Mouse (Mus musculus) retina, postnatal 1 day (tissue): Measurements from ENCODE around the gene Hs3st1.
"Not testable (repeated sequence)": the region's sequence is repeated elsewhere in the genome, so short reads cannot be mapped to it uniquely, and the experiment has no call there.

ENCODE experiments used
- DNase-seq: peaks from one replicate; pipeline ENCODE4 v3.0.0-alpha.2; 2012

Hs3st1 gene

GRCm38 (mm10) chr5:39755375-39755774, at the start of gene Hs3st1:
Hs3st1 (minus strand) TSS chr5:39755475.
- not testable (repeated sequence) for DNase-seq

DNA sequence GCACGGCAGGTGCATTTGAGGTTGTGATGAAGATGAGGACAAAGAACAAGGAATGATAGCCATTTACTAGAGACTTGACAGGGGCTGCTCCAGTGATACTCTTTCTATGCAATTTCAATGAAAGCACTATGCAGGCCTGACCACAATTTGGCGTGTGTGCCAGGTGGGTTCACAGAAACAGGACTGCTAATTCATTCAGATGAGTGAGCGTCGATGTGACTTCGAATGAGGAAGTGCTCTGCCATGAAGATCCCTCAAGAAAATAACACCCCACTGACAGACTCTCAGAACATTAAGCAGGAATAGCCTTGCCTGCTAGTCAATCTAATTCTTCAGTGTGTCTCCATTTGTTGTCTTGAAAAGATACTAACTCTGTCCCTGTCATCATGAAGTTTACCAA, 49.4 kb upstream of the Hs3st1 start:
- DNase-seq = no peak

DNA sequence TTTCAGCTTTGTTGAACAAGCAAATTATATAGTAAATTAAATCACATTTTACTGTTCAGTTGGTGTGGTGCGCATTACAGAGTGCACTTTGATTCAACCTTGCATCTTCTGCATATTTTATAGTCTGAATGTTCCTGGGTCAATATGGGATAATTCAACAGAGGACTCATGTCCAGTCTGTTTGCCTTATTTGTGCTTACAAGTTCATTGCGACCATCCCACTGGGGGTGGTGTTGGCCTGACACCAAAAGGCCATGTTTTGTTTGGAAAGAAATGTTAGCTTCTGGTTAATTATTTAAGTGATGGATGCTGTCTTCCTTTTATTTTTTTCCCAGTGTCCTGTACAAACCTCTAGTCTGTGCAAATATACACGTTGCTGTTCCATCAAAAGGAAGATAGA, 48.7 kb upstream of the Hs3st1 start:
- peak; percentile 22 for DNase-seq

- no peak for DNase-seq
These were observed 48.2 kb upstream of the Hs3st1 start for GRCm38 (mm10) chr5:39803457-39803856.

DNA sequence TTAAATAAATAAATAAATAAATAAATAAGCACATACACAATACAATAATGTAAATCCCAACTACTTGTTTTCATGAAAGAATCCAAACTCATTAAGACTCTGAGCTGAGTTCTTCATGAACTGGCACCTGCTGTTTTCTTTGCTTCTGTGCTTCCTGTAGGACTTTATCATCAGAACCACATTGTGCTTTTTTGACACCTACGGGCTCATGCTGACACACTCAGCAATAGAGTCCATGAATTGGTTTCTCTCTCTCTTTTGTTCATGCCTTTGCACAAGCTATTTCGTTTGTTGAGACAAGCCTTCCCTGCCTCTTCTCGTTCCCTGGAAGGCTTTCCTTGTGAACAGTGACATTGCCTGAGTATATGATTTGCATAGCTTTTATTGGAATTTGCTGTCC, 46.8 kb upstream of the Hs3st1 start:
- DNase-seq = no peak

DNA sequence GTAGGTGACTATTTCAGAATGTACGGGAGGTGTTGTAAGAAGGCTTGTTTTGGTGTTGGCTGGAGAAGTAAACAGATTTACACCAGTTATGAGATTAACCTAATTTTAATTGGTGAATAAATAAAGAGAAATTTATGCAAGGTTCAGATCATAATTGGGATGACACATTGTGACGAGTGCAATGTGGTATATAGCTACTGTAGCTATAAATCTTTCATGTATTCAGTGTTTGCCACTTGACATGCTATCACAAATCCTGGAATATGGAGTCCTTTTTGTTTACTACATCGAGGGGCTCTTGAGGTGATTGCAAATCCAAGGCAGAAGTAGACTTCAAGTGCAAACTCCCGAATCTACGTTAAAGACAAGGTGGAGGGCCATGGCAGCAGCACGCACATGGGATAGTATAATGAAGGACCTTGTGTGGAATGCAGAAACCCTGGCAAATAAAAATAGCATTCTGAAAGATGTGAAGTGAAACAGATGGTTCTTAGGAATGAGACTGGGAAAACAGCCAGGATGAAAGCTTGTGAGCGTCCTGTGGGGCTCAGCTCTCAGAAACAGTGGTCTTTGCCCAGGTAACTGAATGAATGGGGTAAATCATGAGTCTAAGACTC, 21.9 kb upstream of the Hs3st1 start:
- no peak for DNase-seq

GRCm38 (mm10) chr5:39771680-39772348, 16.5 kb upstream of the Hs3st1 start:
- no peak for DNase-seq

DNA sequence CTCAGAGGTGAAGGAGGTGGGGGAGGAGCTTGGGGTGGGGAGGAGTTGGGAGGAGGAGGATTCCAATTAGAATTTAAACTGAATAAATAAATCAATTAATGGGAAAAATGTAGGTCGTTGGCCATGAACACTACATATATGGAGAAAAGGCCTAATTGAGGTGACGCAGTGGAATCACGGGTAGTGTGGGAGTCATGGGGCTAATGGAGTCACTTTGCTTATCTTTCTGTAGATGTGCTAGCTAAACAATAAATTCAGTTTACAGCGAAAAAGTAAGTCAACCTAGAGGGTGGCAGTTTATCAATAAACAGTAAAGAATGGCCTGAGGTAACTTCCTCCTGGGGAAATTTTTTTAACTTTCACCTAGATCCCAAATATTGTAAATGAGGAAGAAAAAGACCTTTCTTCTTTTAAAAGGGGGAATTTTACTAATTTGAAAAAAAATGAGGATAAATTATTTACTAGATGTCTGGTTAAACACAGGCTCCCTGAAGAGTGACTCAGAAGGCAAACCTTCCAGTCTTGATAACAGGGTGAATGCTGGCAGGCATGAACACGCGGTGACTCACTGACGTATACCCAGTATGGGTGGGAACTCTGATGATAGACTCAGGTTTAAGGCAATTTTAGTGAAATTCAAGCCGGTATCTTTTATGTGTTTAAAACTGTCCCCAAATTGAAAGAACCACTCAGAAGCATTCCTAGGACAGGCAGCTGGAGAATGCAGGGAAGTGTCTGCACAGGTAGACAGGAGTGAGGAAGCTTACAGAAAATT, 6.6 kb upstream of the Hs3st1 start:
- peak; percentile 1 for DNase-seq

DNA sequence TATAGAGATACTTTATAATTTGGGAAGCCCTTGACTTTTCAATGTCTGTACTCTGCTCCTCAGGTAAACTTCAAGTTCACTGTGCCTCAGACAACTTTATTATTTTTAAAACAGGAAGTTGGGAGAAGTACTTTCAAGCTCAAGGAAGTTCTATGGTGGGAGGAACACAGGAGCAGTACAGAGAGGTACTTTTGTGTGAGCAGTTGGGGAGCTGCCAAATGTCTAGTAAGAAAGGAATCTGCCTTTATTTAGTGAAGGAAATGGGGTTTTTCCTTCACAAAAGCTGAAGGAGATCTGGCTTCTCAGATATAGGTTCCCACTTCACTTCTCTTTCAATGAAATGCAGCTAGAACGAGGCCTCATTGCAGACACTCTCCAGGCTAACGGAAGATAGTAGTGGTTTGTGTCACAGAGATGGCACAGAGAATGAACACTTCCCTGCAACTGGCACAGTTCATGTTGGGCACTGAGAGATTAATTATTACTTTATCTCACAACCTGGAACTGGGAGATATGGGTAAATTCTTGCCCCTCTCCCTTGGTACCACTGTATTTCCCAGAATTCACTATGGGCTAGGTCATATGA, 3.7 kb upstream of the Hs3st1 start:
- DNase-seq = no peak

DNA sequence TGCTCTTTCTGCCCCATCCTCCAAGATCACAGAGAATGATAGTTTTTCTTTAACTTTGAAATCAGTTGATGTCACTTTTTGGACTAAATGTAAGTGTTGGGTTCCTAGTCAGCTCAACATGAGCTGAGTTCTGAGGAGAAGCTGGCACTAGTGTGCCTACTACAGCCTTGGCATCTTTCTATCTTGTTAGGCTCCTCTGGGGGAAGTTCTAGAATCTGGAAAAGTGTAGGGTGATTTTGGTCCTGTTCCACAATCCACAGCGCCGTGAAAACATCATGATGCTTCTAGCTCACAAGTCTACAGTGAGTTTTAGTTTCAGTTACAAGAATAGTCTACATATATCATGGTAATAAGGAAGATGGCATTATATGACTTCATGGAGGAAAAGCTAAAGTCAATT, 18.4 kb downstream of the Hs3st1 start:
- no peak for DNase-seq

- DNase-seq = no peak
These were observed 21.4 kb downstream of the Hs3st1 start for GRCm38 (mm10) chr5:39733750-39734443.

DNA sequence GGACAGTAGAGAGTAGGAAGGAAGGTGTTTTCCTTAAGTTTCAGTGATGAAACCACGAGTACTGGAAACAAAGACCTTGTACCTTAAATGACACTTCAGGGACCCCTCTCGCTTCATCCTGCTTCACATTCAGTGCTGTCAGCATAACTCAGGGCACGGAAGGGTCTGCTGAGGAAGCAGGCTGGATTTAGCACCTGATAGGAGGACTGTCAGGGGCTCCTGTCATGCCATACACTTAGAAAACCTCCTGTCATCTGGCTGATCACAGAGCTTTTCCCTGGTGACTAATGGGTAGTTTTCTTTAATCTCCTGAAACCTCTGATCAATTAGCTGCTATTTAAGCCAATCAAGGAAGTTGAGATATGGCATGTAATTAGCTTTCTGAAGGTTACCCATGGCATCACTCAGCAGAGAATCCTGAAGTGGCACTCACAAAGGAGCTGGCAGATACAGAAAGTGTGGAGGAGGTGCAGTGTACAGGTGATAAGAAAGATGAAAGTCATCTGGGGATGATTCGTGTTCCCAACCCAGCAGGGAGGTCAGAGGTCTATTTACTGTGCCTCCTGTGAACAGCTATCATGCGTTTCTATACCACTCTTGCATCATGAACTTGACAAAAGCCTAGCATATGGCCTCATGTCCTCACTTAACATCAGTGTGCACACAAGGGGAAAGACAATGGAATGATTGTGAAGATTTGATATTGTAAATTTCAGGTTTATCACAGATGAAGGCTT, 22.1 kb downstream of the Hs3st1 start:
- no peak for DNase-seq

GRCm38 (mm10) chr5:39715694-39716550, 39.4 kb downstream of the Hs3st1 start:
- no peak for DNase-seq

- DNase-seq = no peak
These were observed 40.1 kb downstream of the Hs3st1 start for GRCm38 (mm10) chr5:39715193-39715592.

DNA sequence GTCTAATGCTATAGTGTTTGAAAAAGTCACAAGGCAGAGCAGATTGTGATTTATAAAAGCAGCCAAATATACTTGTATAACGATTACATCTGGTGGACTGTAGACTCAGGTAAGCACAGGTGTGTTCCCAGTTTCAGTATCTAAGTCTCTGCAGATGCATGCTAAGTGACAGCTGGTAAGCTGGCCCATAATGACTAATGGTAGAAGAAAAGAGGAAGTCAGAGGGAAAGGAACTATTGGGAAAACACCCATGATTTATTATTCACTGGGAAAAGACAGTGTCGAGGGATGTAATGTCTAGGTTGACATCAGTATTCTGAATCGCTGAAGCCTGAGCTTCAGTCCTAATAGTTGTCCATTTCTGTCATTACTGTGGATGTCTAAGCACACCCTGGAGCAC, 49.7 kb downstream of the Hs3st1 start:
- no peak for DNase-seq

GRCm38 (mm10) chr5:39660826-39661225, 94.4 kb downstream of the Hs3st1 start:
- DNase-seq = no peak

DNA sequence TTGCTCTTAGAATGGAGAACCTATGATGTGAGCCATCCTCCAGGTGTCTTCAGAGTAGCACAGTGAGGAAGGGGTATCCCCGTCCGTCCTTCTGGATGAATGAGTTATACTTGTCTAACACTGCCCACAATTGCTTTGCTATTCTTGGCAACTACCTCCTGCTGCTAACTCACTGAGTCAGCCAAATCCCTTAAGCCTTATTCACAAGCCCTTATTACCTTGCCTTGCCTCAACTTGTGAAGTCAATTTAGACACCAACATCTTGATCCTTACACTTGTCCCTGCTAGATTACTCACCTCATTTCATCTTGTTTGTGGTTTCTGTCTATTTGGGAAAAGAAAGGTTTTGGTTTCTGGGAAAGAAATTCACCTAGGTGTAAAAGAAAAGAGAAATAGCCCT, 95.9 kb downstream of the Hs3st1 start:
- no peak for DNase-seq

GRCm38 (mm10) chr5:39644827-39645380, 110.4 kb downstream of the Hs3st1 start:
- no peak for DNase-seq

DNA sequence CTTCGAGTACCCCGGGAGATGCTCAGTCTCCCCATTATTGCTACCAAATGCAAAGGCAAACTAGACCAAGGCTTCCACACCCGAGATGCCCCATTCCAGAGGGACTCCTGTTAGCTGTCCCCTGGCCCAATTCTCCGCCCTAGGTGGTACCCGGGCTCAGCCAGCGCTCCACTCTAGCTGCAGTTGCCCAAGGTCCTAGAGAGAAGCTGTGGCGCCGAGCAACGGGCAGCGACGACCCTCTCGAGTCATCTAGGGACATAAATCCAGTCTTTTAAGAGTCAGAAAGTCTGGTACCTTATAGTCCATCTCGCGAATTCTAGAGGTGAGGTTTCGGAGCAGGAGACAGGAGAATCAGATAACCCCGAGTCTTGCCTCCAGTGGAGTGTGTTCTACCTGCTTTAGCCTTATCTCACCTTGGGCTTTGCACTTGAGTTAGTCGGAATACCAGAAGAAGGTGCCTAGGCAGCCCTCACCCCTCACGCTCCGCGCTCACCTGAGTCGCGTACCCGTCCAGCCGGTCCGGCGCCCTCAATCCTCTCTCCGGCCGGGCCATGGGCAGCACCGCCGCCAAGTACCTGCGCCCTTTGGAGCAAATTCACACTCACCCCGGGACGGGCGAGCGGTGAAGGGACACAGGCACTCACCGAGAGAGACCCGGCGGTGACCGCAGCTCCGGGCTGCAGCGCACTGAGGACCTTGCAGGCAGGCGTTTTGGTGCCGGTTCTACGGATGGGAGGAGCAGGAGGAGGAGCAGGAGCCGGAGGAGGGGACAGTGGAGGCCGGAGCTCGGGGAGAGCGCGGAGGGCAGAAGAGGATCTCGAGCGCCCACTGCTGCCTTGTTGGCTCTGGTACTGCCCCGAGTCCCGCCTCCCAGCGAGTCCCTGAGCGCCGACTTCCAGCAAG, 111.1 kb downstream of the Hs3st1 start:
- DNase-seq = peak; percentile 92
